Mouse (Mus musculus) heart, embryonic 12.5 days (tissue): ENCODE data around the gene Mrps18c. TPM values are rescaled to one million over a fixed set of nuclear protein-coding genes. Genes with fewer than 3 reads are reported as not detected.

Experiments
- ATAC-seq: fragments of 200-750 bp; cut with Nextera tagmentation; 2 replicates; pipeline ENCODE4 v1.8.0; 2017; ENCODE audit warnings: moderate TSS enrichment, moderate library complexity; ENCODE audit not compliant: insufficient number of reproducible peaks, low FRiP score
- H3K27ac ChIP-seq: fragments of 300-500 bp; sonication (generic); 2 replicates; pipeline ENCODE4 v1.5.1; 2016; ENCODE audit warnings: mild to moderate bottlenecking, moderate library complexity; ENCODE audit not compliant: poor library complexity, severe bottlenecking
- H3K27me3 ChIP-seq: fragments of 300-500 bp; sonication (generic); replicated peaks from 2 replicates; pipeline ENCODE4 v1.6.1; 2016; ENCODE audit warnings: mild to moderate bottlenecking, moderate library complexity
- H3K36me3 ChIP-seq: fragments of 300-500 bp; sonication (generic); 2 replicates; pipeline ENCODE4 v1.6.1; 2016; ENCODE audit warnings: mild to moderate bottlenecking, moderate library complexity
- H3K4me1 ChIP-seq: fragments of 300-500 bp; sonication (generic); replicated peaks from 2 replicates; pipeline ENCODE4 v1.6.1; 2016; ENCODE audit warnings: mild to moderate bottlenecking
- H3K4me2 ChIP-seq: fragments of 300-500 bp; sonication (generic); 2 replicates; pipeline ENCODE4 v1.6.1; 2016; ENCODE audit warnings: mild to moderate bottlenecking, moderate library complexity
- H3K4me3 ChIP-seq: fragments of 300-500 bp; sonication (generic); 2 replicates; pipeline ENCODE4 v1.5.1; 2016; ENCODE audit warnings: mild to moderate bottlenecking
- H3K9ac ChIP-seq: fragments of 300-500 bp; sonication (generic); 2 replicates; pipeline ENCODE4 v1.6.1; 2016; ENCODE audit warnings: mild to moderate bottlenecking, moderate library complexity
- H3K9me3 ChIP-seq: fragments of 300-500 bp; sonication (generic); replicated peaks from 2 replicates; pipeline ENCODE4 v1.6.1; 2016; ENCODE audit warnings: mild to moderate bottlenecking, moderate library complexity
- WGBS: fragments of 180-500 bp; shearing (Covaris S2); methylation state at CpG from one replicate; pipeline ENCODE4 v1.1.7; 2016; 5-methylcytosine and 5-hydroxymethylcytosine counted together
- polyA plus RNA-seq: library from polyadenylated mRNA; unstranded; fragments of >200 nt; fragmentation: Nextera tagmentation; extraction: Ambion mirVana; gene quantifications from 2 replicates; pipeline ENCODE4 v1.2.1, GENCODE M21; 2016

The Mrps18c gene
- polyA plus RNA-seq, 1 experiment from 2014 or later = 146 TPM

GRCm38 (mm10) chr5:100779002-100779401 is 19.4 kb upstream of the Mrps18c start:
- WGBS = 93% methylated on average over 13 of the region's 13 CpGs
- no peak for ATAC-seq
- Histone ChIP-seq H3K4me2 (no peak overlapping the region), H3K27ac (no peak overlapping the region), H3K9me3 (no peaks in the 10 kb centered on the region), H3K4me1 (peaks cover 7% of the 10 kb centered on the region; the same call in 1 of the 2 replicates), H3K9ac (no peak overlapping the region), H3K36me3 (peaks cover 64% of the 10 kb centered on the region), H3K27me3 (no peaks in the 10 kb centered on the region), H3K4me3 (no peak overlapping the region)

- 92% methylated on average over 9 of the region's 9 CpGs for WGBS
Measured at GRCm38 (mm10) chr5:100787527-100787926, 10.9 kb upstream of the Mrps18c start.

GRCm38 (mm10) chr5:100792261-100792660 is 6.2 kb upstream of the Mrps18c start:
- Histone ChIP-seq H3K36me3 (peaks cover 71% of the 10 kb centered on the region), H3K9ac (no peak overlapping the region), H3K4me2 (no peak overlapping the region), H3K9me3 (no peaks in the 10 kb centered on the region), H3K27ac (no peak overlapping the region), H3K4me1 (peaks cover 2% of the 10 kb centered on the region), H3K27me3 (no peaks in the 10 kb centered on the region), H3K4me3 (no peak overlapping the region)
- WGBS = 90% methylated on average over 7 of the region's 7 CpGs
- ATAC-seq = no peak

More at GRCm38 (mm10) chr5:100787527-100787926, 10.9 kb upstream of the Mrps18c start:
- H3K4me1 ChIP-seq = no peaks in the 10 kb centered on the region
- H3K4me2 ChIP-seq = no peak overlapping the region
- ATAC-seq = no peak
- no peak overlapping the region for H3K9ac ChIP-seq
- H3K4me3 ChIP-seq = no peak overlapping the region
- no peaks in the 10 kb centered on the region for H3K27me3 ChIP-seq
- no peak overlapping the region for H3K27ac ChIP-seq
- no peaks in the 10 kb centered on the region for H3K9me3 ChIP-seq
- peaks cover 84% of the 10 kb centered on the region for H3K36me3 ChIP-seq

- Histone ChIP-seq H3K4me1 (peaks cover 5% of the 10 kb centered on the region), H3K36me3 (peaks cover 54% of the 10 kb centered on the region)
Measured at GRCm38 (mm10) chr5:100794084-100794483, 4.3 kb upstream of the Mrps18c start.

GRCm38 (mm10) chr5:100818341-100818740 is 19.9 kb downstream of the Mrps18c start:
- H3K9ac ChIP-seq = no peak overlapping the region
- no peak for ATAC-seq
- no peaks in the 10 kb centered on the region for H3K9me3 ChIP-seq
- 73% methylated on average over 4 of the region's 4 CpGs for WGBS
- H3K4me2 ChIP-seq = no peak overlapping the region
- H3K27me3 ChIP-seq = no peaks in the 10 kb centered on the region
- H3K4me1 ChIP-seq = peaks cover 6% of the 10 kb centered on the region; the same call in 1 of the 2 replicates
- no peak overlapping the region for H3K4me3 ChIP-seq
- H3K36me3 ChIP-seq = peaks cover 25% of the 10 kb centered on the region
- no peak overlapping the region for H3K27ac ChIP-seq

More at GRCm38 (mm10) chr5:100794084-100794483, 4.3 kb upstream of the Mrps18c start:
- H3K4me2 ChIP-seq = no peak overlapping the region
- no peak overlapping the region for H3K4me3 ChIP-seq
- WGBS = 79% methylated on average over 5 of the region's 5 CpGs
- no peak overlapping the region for H3K9ac ChIP-seq
- no peaks in the 10 kb centered on the region for H3K9me3 ChIP-seq
- no peaks in the 10 kb centered on the region for H3K27me3 ChIP-seq
- H3K27ac ChIP-seq = no peak overlapping the region
- no peak for ATAC-seq

GRCm38 (mm10) chr5:100819568-100820480 is 21.4 kb downstream of the Mrps18c start:
- Histone ChIP-seq H3K4me2 (peak overlapping the region; percentile 72), H3K9me3 (no peaks in the 10 kb centered on the region), H3K27me3 (no peaks in the 10 kb centered on the region), H3K36me3 (peaks cover 13% of the 10 kb centered on the region), H3K9ac (peak overlapping the region; percentile 90), H3K4me1 (peaks cover 6% of the 10 kb centered on the region; the same call in 1 of the 2 replicates), H3K27ac (peak overlapping the region; percentile 81), H3K4me3 (peak overlapping the region; percentile 78)
- 29% methylated on average over 16 of the region's 16 CpGs for WGBS
- ATAC-seq = 0 out of 2 replicates have a peak, but pooled peaks have one; percentile 54

- H3K9ac ChIP-seq = peak within 1 kb of the TSS; percentile 90
- peak within 1 kb of the TSS; percentile 78 for H3K4me3 ChIP-seq
- H3K4me2 ChIP-seq = peak within 1 kb of the TSS; percentile 72
- peak within 1 kb of the TSS; percentile 81 for H3K27ac ChIP-seq
- H3K4me1 ChIP-seq = peaks cover 6% of the 10 kb centered on the region; the same call in 1 of the 2 replicates
- H3K36me3 ChIP-seq = peaks cover 10% of the 10 kb centered on the region
- ATAC-seq = peak; percentile 94
- H3K9me3 ChIP-seq = no peaks in the 10 kb centered on the region
- under 1% methylated on average over 63 of the region's 63 CpGs for WGBS
- H3K27me3 ChIP-seq = no peaks in the 10 kb centered on the region
Measured at GRCm38 (mm10) chr5:100820483-100821184, 22.2 kb downstream of the Mrps18c start, which contains the start of gene Abraxas1. TSS of gene Abraxas1 (minus strand) at chr5:100820965.

GRCm38 (mm10) chr5:100821375-100821774 is 22.9 kb downstream of the Mrps18c start:
- H3K36me3 ChIP-seq = peaks cover 4% of the 10 kb centered on the region; the same call in 1 of the 2 replicates
- 81% methylated on average over 8 of the region's 8 CpGs for WGBS
- H3K4me3 ChIP-seq = no peak overlapping the region
- no peaks in the 10 kb centered on the region for H3K27me3 ChIP-seq
- no peak overlapping the region for H3K4me2 ChIP-seq
- ATAC-seq = no peak
- no peak overlapping the region for H3K9ac ChIP-seq
- H3K4me1 ChIP-seq = peaks cover 6% of the 10 kb centered on the region; the same call in 1 of the 2 replicates
- H3K9me3 ChIP-seq = no peaks in the 10 kb centered on the region
- H3K27ac ChIP-seq = no peak overlapping the region

GRCm38 (mm10) chr5:100822826-100823225 is 24.4 kb downstream of the Mrps18c start:
- Histone ChIP-seq H3K9ac (no peak overlapping the region), H3K4me1 (peaks cover 6% of the 10 kb centered on the region; the same call in 1 of the 2 replicates), H3K27me3 (no peaks in the 10 kb centered on the region), H3K4me3 (no peak overlapping the region), H3K27ac (no peak overlapping the region), H3K36me3 (no peaks in the 10 kb centered on the region), H3K9me3 (no peaks in the 10 kb centered on the region), H3K4me2 (no peak overlapping the region)
- WGBS = 74% methylated on average over 7 of the region's 7 CpGs
- no peak for ATAC-seq

GRCm38 (mm10) chr5:100825975-100826374 is 27.5 kb downstream of the Mrps18c start:
- WGBS = 23% methylated on average over 2 of the region's 2 CpGs
- no peak for ATAC-seq

GRCm38 (mm10) chr5:100826531-100826930 is 28.1 kb downstream of the Mrps18c start:
- Histone ChIP-seq H3K36me3 (no peaks in the 10 kb centered on the region), H3K4me3 (no peak overlapping the region), H3K4me2 (no peak overlapping the region), H3K9me3 (no peaks in the 10 kb centered on the region), H3K9ac (no peak overlapping the region), H3K4me1 (no peaks in the 10 kb centered on the region), H3K27ac (no peak overlapping the region), H3K27me3 (no peaks in the 10 kb centered on the region)
- WGBS = 66% methylated on average over 7 of the region's 7 CpGs
- ATAC-seq = no peak

More at GRCm38 (mm10) chr5:100825975-100826374, 27.5 kb downstream of the Mrps18c start:
- H3K4me1 ChIP-seq = no peaks in the 10 kb centered on the region
- no peak overlapping the region for H3K4me3 ChIP-seq
- no peaks in the 10 kb centered on the region for H3K27me3 ChIP-seq
- H3K9me3 ChIP-seq = no peaks in the 10 kb centered on the region
- H3K9ac ChIP-seq = no peak overlapping the region
- H3K36me3 ChIP-seq = no peaks in the 10 kb centered on the region
- no peak overlapping the region for H3K27ac ChIP-seq
- no peak overlapping the region for H3K4me2 ChIP-seq
